Mouse (Mus musculus) liver, postnatal 0 days (tissue): Measurements from ENCODE around the gene Bend7. TPM values are rescaled to one million over a fixed set of nuclear protein-coding genes. Genes with fewer than 3 reads are reported as not detected.
A peak's percentile ranks its signal among the peaks of the same experiment; 100 is the strongest.

Experiments used
- ATAC-seq: fragments of 200-750 bp; cut with Nextera tagmentation; 2 replicates; pipeline ENCODE4 v1.8.0; 2017; ENCODE audit warnings: mild to moderate bottlenecking, moderate library complexity
- DNase-seq: peaks from one replicate; pipeline ENCODE4 v3.0.0-alpha.2; 2016
- H3K27ac ChIP-seq: fragments of 300-500 bp; sonication (generic); 2 replicates; pipeline ENCODE4 v1.5.1; 2014; ENCODE audit warnings: antibody characterized with exemption, moderate library complexity, mild to moderate bottlenecking, low read depth
- H3K27me3 ChIP-seq: fragments of 300-500 bp; sonication (generic); 2 replicates; pipeline ENCODE4 v1.6.1; 2014; ENCODE audit warnings: low read length, control low read depth, mixed read lengths; ENCODE audit not compliant: insufficient read depth
- H3K36me3 ChIP-seq: fragments of 300-500 bp; sonication (generic); replicated peaks from 2 replicates; pipeline ENCODE4 v1.6.1; 2014; ENCODE audit warnings: mild to moderate bottlenecking, control low read depth, low read length, moderate library complexity, mixed read lengths; ENCODE audit not compliant: insufficient read depth
- H3K4me1 ChIP-seq: fragments of 300-500 bp; sonication (generic); 2 replicates; pipeline ENCODE4 v1.6.1; 2014; ENCODE audit warnings: antibody characterized with exemption, mild to moderate bottlenecking, control low read depth; ENCODE audit not compliant: insufficient read depth
- H3K4me2 ChIP-seq: fragments of 300-500 bp; sonication (generic); 2 replicates; pipeline ENCODE4 v1.6.1; 2014; ENCODE audit warnings: low read depth, mild to moderate bottlenecking, low read length, moderate library complexity, mixed read lengths
- H3K4me3 ChIP-seq: fragments of 300-500 bp; sonication (generic); 2 replicates; pipeline ENCODE4 v1.5.1; 2014; ENCODE audit warnings: low read depth, low read length
- H3K9ac ChIP-seq: fragments of 300-500 bp; sonication (generic); replicated peaks from 2 replicates; pipeline ENCODE4 v1.6.1; 2014; ENCODE audit warnings: mild to moderate bottlenecking, moderate library complexity
- H3K9me3 ChIP-seq: fragments of 300-500 bp; sonication (generic); 2 replicates; pipeline ENCODE4 v1.6.1; 2016; ENCODE audit warnings: mild to moderate bottlenecking, control low read depth, low read length, mixed read lengths
- CTCF ChIP-seq: sonication (generic); IDR thresholded peaks from 2 replicates; pipeline ENCODE4 v1.5.1; 2016; ENCODE audit warnings: antibody characterized with exemption, low read depth
- EP300 ChIP-seq: IDR thresholded peaks from 2 replicates; pipeline ENCODE4 v1.6.1; 2016; ENCODE audit warnings: antibody characterized with exemption, low read depth, mild to moderate bottlenecking
- WGBS: fragments of 180-500 bp; shearing (Covaris S2); extraction: QIAGEN DNeasy Blood & Tissue Kit; methylation state at CpG from one replicate; pipeline ENCODE4 v1.1.7; 2014; ENCODE audit not compliant: insufficient replicate concordance; 5-methylcytosine and 5-hydroxymethylcytosine counted together
- polyA plus RNA-seq: library from polyadenylated mRNA; unstranded; fragments of >200 nt; fragmentation: Nextera tagmentation; extraction: Ambion mirVana; gene quantifications from 2 replicates; pipeline ENCODE4 v1.2.1, GENCODE M21; 2015

Gene Bend7
- polyA plus RNA-seq, 1 experiment from 2014 or later, result 2.6 TPM

- H3K27me3 ChIP-seq, result no peaks in the 10 kb centered on the region
- H3K4me3 ChIP-seq, result no peak overlapping the region
- no peaks in the 10 kb centered on the region for H3K4me1 ChIP-seq
- 69% methylated on average over 9 of the region's 9 CpGs for WGBS
- H3K9me3 ChIP-seq, result no peaks in the 10 kb centered on the region
- ATAC-seq (no peak), DNase-seq (no peak)
- H3K36me3 ChIP-seq, result no peaks in the 10 kb centered on the region
- H3K27ac ChIP-seq, result no peak overlapping the region
- TF ChIP-seq CTCF (no peak), EP300 (no peak)
- H3K4me2 ChIP-seq, result no peak overlapping the region
- no peak overlapping the region for H3K9ac ChIP-seq
These were observed 106.4 kb downstream of the Bend7 start for GRCm38 (mm10) chr2:4824067-4824466.

GRCm38 (mm10) chr2:4828032-4828431 is 110.4 kb downstream of the Bend7 start:
- Histone ChIP-seq H3K4me3 (no peak overlapping the region), H3K4me2 (no peak overlapping the region), H3K36me3 (no peaks in the 10 kb centered on the region), H3K9me3 (no peaks in the 10 kb centered on the region), H3K4me1 (no peaks in the 10 kb centered on the region), H3K27ac (no peak overlapping the region), H3K9ac (no peak overlapping the region), H3K27me3 (no peaks in the 10 kb centered on the region)
- DNase-seq (no peak), ATAC-seq (no peak)
- 60% methylated on average over 5 of the region's 5 CpGs for WGBS
- TF ChIP-seq EP300 (no peak), CTCF (no peak)

DNA sequence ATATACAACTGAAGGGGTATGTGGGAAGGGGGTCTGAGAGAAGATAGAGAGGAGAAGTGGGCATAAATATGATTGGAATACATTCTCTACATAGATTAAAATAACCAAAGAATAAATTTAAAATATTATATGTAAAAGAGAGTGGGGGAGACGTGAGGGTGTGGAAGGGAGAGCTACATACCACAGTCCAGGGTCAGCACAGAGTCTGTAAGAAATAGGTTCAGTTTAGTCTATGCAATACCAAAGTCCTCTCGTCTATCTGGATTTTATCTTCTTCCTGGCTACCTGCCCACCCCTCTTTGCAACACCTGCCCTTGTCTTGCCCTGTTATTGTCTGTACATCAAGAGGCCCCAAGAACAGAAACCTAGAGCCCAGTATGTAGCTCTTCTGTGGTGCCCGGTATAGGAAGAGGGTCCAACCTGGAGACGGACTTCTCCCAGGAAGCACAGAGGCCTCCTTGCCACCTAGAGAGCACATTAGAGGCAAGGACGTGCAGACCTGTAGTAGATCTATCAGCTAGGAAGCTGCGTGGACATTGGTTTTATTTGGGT is 110.9 kb downstream of the Bend7 start:
- Histone ChIP-seq H3K4me2 (no peak overlapping the region), H3K27ac (no peak overlapping the region), H3K36me3 (no peaks in the 10 kb centered on the region), H3K27me3 (no peaks in the 10 kb centered on the region), H3K9me3 (no peaks in the 10 kb centered on the region), H3K4me1 (no peaks in the 10 kb centered on the region), H3K9ac (no peak overlapping the region), H3K4me3 (no peak overlapping the region)
- TF ChIP-seq EP300 (no peak), CTCF (no peak)
- no peak for DNase-seq
- 76% methylated on average over 6 of the region's 6 CpGs for WGBS
- no peak for ATAC-seq

- Histone ChIP-seq H3K4me2 (no peak overlapping the region), H3K9ac (no peak overlapping the region), H3K4me3 (no peak overlapping the region), H3K4me1 (no peaks in the 10 kb centered on the region), H3K36me3 (no peaks in the 10 kb centered on the region), H3K27ac (no peak overlapping the region), H3K27me3 (no peaks in the 10 kb centered on the region), H3K9me3 (no peaks in the 10 kb centered on the region)
- TF ChIP-seq CTCF (no peak), EP300 (no peak)
- 79% methylated on average over 4 of the region's 4 CpGs for WGBS
- no peak for ATAC-seq
- DNase-seq, result no peak
These were observed 111.4 kb downstream of the Bend7 start for GRCm38 (mm10) chr2:4829007-4829406.

DNA sequence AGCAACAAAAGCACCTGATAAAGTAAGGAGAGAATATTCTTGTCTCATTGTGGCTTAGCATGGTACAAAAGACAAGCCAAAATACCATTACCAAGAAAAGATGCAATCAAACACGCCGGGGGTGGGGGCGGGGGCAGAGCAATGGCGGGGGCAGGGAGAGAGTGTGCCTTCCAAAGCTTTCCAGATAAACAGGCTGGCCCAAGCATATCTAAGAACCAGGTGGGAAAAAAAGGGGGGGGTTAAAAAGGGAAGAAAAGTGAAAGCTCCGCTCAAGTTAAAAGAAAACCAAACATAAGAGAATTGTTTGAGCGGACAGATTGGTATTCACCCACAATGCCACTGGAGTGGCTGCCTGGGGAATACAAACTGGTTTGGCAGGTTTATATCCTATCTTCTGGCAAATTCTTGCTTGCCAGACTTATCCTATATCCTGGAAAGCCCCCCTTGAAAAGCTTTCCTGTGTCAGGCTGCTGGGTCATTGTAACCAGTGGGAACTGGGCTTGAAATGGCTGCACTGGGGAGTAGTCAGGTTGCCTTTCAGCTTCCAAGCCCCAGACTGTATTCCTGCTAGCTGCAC is 111.9 kb downstream of the Bend7 start:
- DNase-seq (no peak), ATAC-seq (no peak)
- no peak overlapping the region for H3K27ac ChIP-seq
- H3K9ac ChIP-seq, result no peak overlapping the region
- H3K36me3 ChIP-seq, result no peaks in the 10 kb centered on the region
- no peak overlapping the region for H3K4me3 ChIP-seq
- H3K27me3 ChIP-seq, result no peaks in the 10 kb centered on the region
- H3K9me3 ChIP-seq, result no peaks in the 10 kb centered on the region
- no peaks in the 10 kb centered on the region for H3K4me1 ChIP-seq
- TF ChIP-seq EP300 (no peak), CTCF (no peak)
- no peak overlapping the region for H3K4me2 ChIP-seq
- 53% methylated on average over 6 of the region's 6 CpGs for WGBS

GRCm38 (mm10) chr2:4831493-4831892 is 113.9 kb downstream of the Bend7 start:
- ATAC-seq, result no peak
- no peak for DNase-seq
- Histone ChIP-seq H3K27ac (no peak overlapping the region), H3K9ac (no peak overlapping the region), H3K4me1 (no peaks in the 10 kb centered on the region), H3K4me2 (no peak overlapping the region), H3K4me3 (no peak overlapping the region), H3K27me3 (no peaks in the 10 kb centered on the region), H3K36me3 (no peaks in the 10 kb centered on the region), H3K9me3 (no peaks in the 10 kb centered on the region)
- TF ChIP-seq CTCF (no peak), EP300 (peak; percentile 59; the same call in 1 of the 2 replicates)
- 27% methylated on average over 4 of the region's 4 CpGs for WGBS
